Mouse (Mus musculus): ENCODE data around the gene Cfl1. TPM values are rescaled to one million over a fixed set of nuclear protein-coding genes. Genes with fewer than 3 reads are reported as not detected.
A peak's percentile ranks its signal among the peaks of the same experiment; 100 is the strongest.
"Not testable (repeated sequence)": the region's sequence is repeated elsewhere in the genome, so short reads cannot be mapped to it uniquely, and the experiment has no call there.

Gene Cfl1
- polyA plus RNA-seq, 1 experiment from 2014 or later = 2,278 TPM

- no peak overlapping the region for H3K4me3 ChIP-seq (replicated peaks)
- no peak for ATAC-seq (ENCODE audit: insufficient number of reproducible peaks, low FRiP score, low TSS enrichment, low read depth)
- no peak overlapping the region for H3K9ac ChIP-seq
- WGBS = 86% methylated on average over 10 of the region's 10 CpGs
- H3K36me3 ChIP-seq = peaks cover 97% of the 10 kb centered on the region
- H3K4me1 ChIP-seq = peaks cover 17% of the 10 kb centered on the region
- H3K4me2 ChIP-seq (replicated peaks) = no peak overlapping the region
- H3K9me3 ChIP-seq (replicated peaks) = no peaks in the 10 kb centered on the region
- no peaks in the 10 kb centered on the region for H3K27me3 ChIP-seq
- H3K27ac ChIP-seq (replicated peaks) = no peak overlapping the region
These were observed 8.9 kb upstream of the Cfl1 start for GRCm38 (mm10) chr19:5481398-5481797.

- Histone ChIP-seq H3K4me1 (peaks cover 22% of the 10 kb centered on the region), H3K4me2 (replicated peaks) (no peak overlapping the region), H3K4me3 (replicated peaks) (no peak overlapping the region), H3K9ac (no peak overlapping the region), H3K27ac (replicated peaks) (no peak overlapping the region), H3K27me3 (no peaks in the 10 kb centered on the region), H3K9me3 (replicated peaks) (no peaks in the 10 kb centered on the region), H3K36me3 (peaks cover 75% of the 10 kb centered on the region)
- WGBS = 91% methylated on average over 19 of the region's 19 CpGs
- no peak for ATAC-seq (ENCODE audit: insufficient number of reproducible peaks, low FRiP score, low TSS enrichment, low read depth)
These were observed 6.6 kb upstream of the Cfl1 start for GRCm38 (mm10) chr19:5483386-5484359.

- Histone ChIP-seq H3K27me3 (no peaks in the 10 kb centered on the region), H3K4me3 (replicated peaks) (no peak overlapping the region), H3K27ac (replicated peaks) (no peak overlapping the region), H3K9me3 (replicated peaks) (no peaks in the 10 kb centered on the region), H3K4me1 (peaks cover 29% of the 10 kb centered on the region), H3K9ac (no peak overlapping the region), H3K36me3 (peaks cover 67% of the 10 kb centered on the region), H3K4me2 (replicated peaks) (no peak overlapping the region)
- 90% methylated on average over 5 of the region's 5 CpGs for WGBS
- no peak for ATAC-seq (ENCODE audit: insufficient number of reproducible peaks, low FRiP score, low TSS enrichment, low read depth)
These were observed 5.8 kb upstream of the Cfl1 start for GRCm38 (mm10) chr19:5484496-5484895.

GRCm38 (mm10) chr19:5485371-5485770 lies 4.9 kb upstream of the Cfl1 start:
- Histone ChIP-seq H3K9me3 (replicated peaks) (no peaks in the 10 kb centered on the region), H3K4me1 (peaks cover 34% of the 10 kb centered on the region), H3K4me2 (replicated peaks) (no peak overlapping the region), H3K36me3 (peaks cover 58% of the 10 kb centered on the region), H3K9ac (no peak overlapping the region), H3K4me3 (replicated peaks) (no peak overlapping the region), H3K27me3 (no peaks in the 10 kb centered on the region), H3K27ac (replicated peaks) (no peak overlapping the region)
- no peak for ATAC-seq (ENCODE audit: insufficient number of reproducible peaks, low FRiP score, low TSS enrichment, low read depth)
- WGBS = 92% methylated on average over 8 of the region's 8 CpGs

- no peak for ATAC-seq (ENCODE audit: insufficient number of reproducible peaks, low FRiP score, low TSS enrichment, low read depth)
- Histone ChIP-seq H3K36me3 (peaks cover 54% of the 10 kb centered on the region), H3K4me1 (peaks cover 34% of the 10 kb centered on the region), H3K4me3 (replicated peaks) (no peak overlapping the region), H3K27me3 (no peaks in the 10 kb centered on the region), H3K9ac (no peak overlapping the region), H3K4me2 (replicated peaks) (no peak overlapping the region), H3K27ac (replicated peaks) (peak overlapping the region; percentile 39; the same call in 1 of the 2 replicates), H3K9me3 (replicated peaks) (no peaks in the 10 kb centered on the region)
- 91% methylated on average over 7 of the region's 7 CpGs for WGBS
These were observed 4.4 kb upstream of the Cfl1 start for GRCm38 (mm10) chr19:5485821-5486220.

- Histone ChIP-seq H3K4me3 (replicated peaks) (no peak overlapping the region; the same call in 1 of the 2 replicates), H3K4me1 (peaks cover 34% of the 10 kb centered on the region), H3K36me3 (peaks cover 49% of the 10 kb centered on the region), H3K9ac (no peak overlapping the region), H3K9me3 (replicated peaks) (no peaks in the 10 kb centered on the region), H3K27me3 (no peaks in the 10 kb centered on the region), H3K4me2 (replicated peaks) (peak overlapping the region; percentile 86; the same call in 1 of the 2 replicates), H3K27ac (replicated peaks) (peak overlapping the region; percentile 39; the same call in 1 of the 2 replicates)
- no peak for ATAC-seq (ENCODE audit: insufficient number of reproducible peaks, low FRiP score, low TSS enrichment, low read depth)
- WGBS = 74% methylated on average over 8 of the region's 8 CpGs
These were observed 4.0 kb upstream of the Cfl1 start for GRCm38 (mm10) chr19:5486286-5486685.

- Histone ChIP-seq H3K4me3 (replicated peaks) (peak overlapping the region; percentile 59; the same call in 1 of the 2 replicates), H3K9me3 (replicated peaks) (no peaks in the 10 kb centered on the region), H3K36me3 (peaks cover 44% of the 10 kb centered on the region), H3K9ac (no peak overlapping the region), H3K27ac (replicated peaks) (peak overlapping the region; percentile 39; the same call in 1 of the 2 replicates), H3K4me1 (peaks cover 37% of the 10 kb centered on the region), H3K4me2 (replicated peaks) (peak overlapping the region; percentile 86), H3K27me3 (no peaks in the 10 kb centered on the region)
- no peak for ATAC-seq (ENCODE audit: insufficient number of reproducible peaks, low FRiP score, low TSS enrichment, low read depth)
- 82% methylated on average over 4 of the region's 4 CpGs for WGBS
These were observed 3.5 kb upstream of the Cfl1 start for GRCm38 (mm10) chr19:5486771-5487170.

- peak within 1 kb of the TSS; percentile 99 for H3K27ac ChIP-seq (replicated peaks)
- ATAC-seq (ENCODE audit: insufficient number of reproducible peaks, low FRiP score, low TSS enrichment, low read depth) = peak; percentile 79
- under 1% methylated on average over 39 of the region's 39 CpGs for WGBS
- peaks cover 37% of the 10 kb centered on the region for H3K36me3 ChIP-seq
- H3K4me2 ChIP-seq (replicated peaks) = peak within 1 kb of the TSS; percentile 86
- no peaks in the 10 kb centered on the region for H3K9me3 ChIP-seq (replicated peaks)
- H3K9ac ChIP-seq = peak within 1 kb of the TSS; percentile 63
- H3K27me3 ChIP-seq = no peaks in the 10 kb centered on the region
- H3K4me1 ChIP-seq = peaks cover 46% of the 10 kb centered on the region
- H3K4me3 ChIP-seq (replicated peaks) = peak within 1 kb of the TSS; percentile 59
These were observed 2.3 kb upstream of the Cfl1 start, which contains the start of gene Mus81 for GRCm38 (mm10) chr19:5487768-5488550. Gene Mus81 (minus strand): TSS chr19:5488402.

- Histone ChIP-seq H3K4me1 (peaks cover 49% of the 10 kb centered on the region), H3K9me3 (replicated peaks) (no peaks in the 10 kb centered on the region), H3K27me3 (no peaks in the 10 kb centered on the region), H3K4me3 (replicated peaks) (peak overlapping the region; percentile 59), H3K4me2 (replicated peaks) (peak overlapping the region; percentile 86), H3K27ac (replicated peaks) (peak overlapping the region; percentile 99), H3K9ac (peak overlapping the region; percentile 23), H3K36me3 (peaks cover 37% of the 10 kb centered on the region)
- ATAC-seq (ENCODE audit: insufficient number of reproducible peaks, low FRiP score, low TSS enrichment, low read depth) = peak; percentile 85
- WGBS = under 1% methylated on average over 26 of the region's 26 CpGs
These were observed 1.2 kb upstream of the Cfl1 start for GRCm38 (mm10) chr19:5488878-5489571.

GRCm38 (mm10) chr19:5489721-5490120 lies 534 bp upstream of the Cfl1 start:
- ATAC-seq (ENCODE audit: insufficient number of reproducible peaks, low FRiP score, low TSS enrichment, low read depth); H3K9ac ChIP-seq; H3K27me3 ChIP-seq; H3K9me3 ChIP-seq (replicated peaks): not testable (repeated sequence)
- Histone ChIP-seq H3K4me1 (peaks cover 49% of the 10 kb centered on the region), H3K36me3 (peaks cover 35% of the 10 kb centered on the region), H3K4me2 (replicated peaks) (peak overlapping the region; percentile 86), H3K27ac (replicated peaks) (peak overlapping the region; percentile 99), H3K4me3 (replicated peaks) (peak overlapping the region; percentile 82)
- WGBS = 43% methylated on average over 10 of the region's 10 CpGs
